Mouse (Mus musculus) brain, embryonic 14.5 days (tissue): ENCODE measurements around the gene Olfr509.

ENCODE experiments used
- CTCF ChIP-seq: fragments of 200-500 bp; IDR thresholded peaks from 2 replicates; pipeline ENCODE4 v1.5.1; 2012; ENCODE audit warnings: inconsistent platforms, mild to moderate bottlenecking, moderate library complexity, borderline replicate concordance; ENCODE audit not compliant: insufficient read depth, insufficient read length; ENCODE audit errors: extremely low read depth
- POLR2A ChIP-seq: fragments of 200-500 bp; IDR thresholded peaks from 2 replicates; pipeline ENCODE4 v1.6.1; 2012; ENCODE audit warnings: mild to moderate bottlenecking, inconsistent platforms, borderline replicate concordance; ENCODE audit not compliant: poor library complexity, insufficient read depth, insufficient read length, severe bottlenecking; ENCODE audit errors: extremely low read depth

DNA sequence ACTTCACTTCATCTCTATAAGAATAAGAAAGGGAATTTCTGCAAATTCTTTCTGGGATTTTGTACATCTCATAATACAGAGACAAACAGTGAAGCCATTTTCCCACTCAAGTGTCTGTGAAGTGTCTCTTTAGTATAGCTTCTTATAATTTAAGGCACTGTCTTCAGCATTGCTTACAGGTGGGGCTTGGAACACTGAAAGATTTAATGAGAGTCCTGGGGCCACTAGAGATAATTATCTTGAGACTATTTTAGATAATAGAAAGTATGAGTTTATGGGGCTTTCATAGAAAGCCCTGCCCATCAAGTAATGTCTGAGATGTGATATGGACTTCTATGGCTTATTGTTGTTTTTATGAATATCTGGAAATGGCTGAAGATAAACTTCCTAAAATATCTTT, at the start of gene Olfr509:
- TF ChIP-seq CTCF = no peak
- TF ChIP-seq POLR2A = no peak
